Mouse (Mus musculus) forebrain, embryonic 11.5 days (tissue): Measurements from ENCODE around the gene Lyrm4. TPM values are rescaled to one million over a fixed set of nuclear protein-coding genes. Genes with fewer than 3 reads are reported as not detected.

Source experiments
- ATAC-seq: fragments of 200-750 bp; cut with Nextera tagmentation; replicated peaks from 2 replicates; pipeline ENCODE4 v1.8.0; 2017; ENCODE audit warnings: moderate TSS enrichment; ENCODE audit not compliant: low FRiP score
- DNase-seq: peaks from one replicate; pipeline ENCODE4 v3.0.0-alpha.2; 2017; ENCODE audit warnings: low spot score
- H3K27ac ChIP-seq: fragments of 300-500 bp; sonication (generic); 2 replicates; pipeline ENCODE4 v1.5.1; 2014; ENCODE audit warnings: low read depth, low read length
- H3K27me3 ChIP-seq: fragments of 300-500 bp; sonication (generic); 2 replicates; pipeline ENCODE4 v1.6.1; 2014; ENCODE audit warnings: mild to moderate bottlenecking, low read length, mixed read lengths; ENCODE audit not compliant: control insufficient read depth, insufficient read depth
- H3K36me3 ChIP-seq: fragments of 300-500 bp; sonication (generic); 2 replicates; pipeline ENCODE4 v1.6.1; 2014; ENCODE audit warnings: mild to moderate bottlenecking, low read length, moderate library complexity, mixed read lengths; ENCODE audit not compliant: control insufficient read depth, insufficient read depth
- H3K4me1 ChIP-seq: fragments of 300-500 bp; sonication (generic); replicated peaks from 2 replicates; pipeline ENCODE4 v1.6.1; 2014; ENCODE audit warnings: low read length, mixed read lengths; ENCODE audit not compliant: control insufficient read depth, insufficient read depth
- H3K4me2 ChIP-seq: fragments of 300-500 bp; sonication (generic); 2 replicates; pipeline ENCODE4 v1.6.1; 2014; ENCODE audit warnings: low read depth, mild to moderate bottlenecking, low read length, moderate library complexity, mixed read lengths; ENCODE audit not compliant: severe bottlenecking
- H3K4me3 ChIP-seq: fragments of 300-500 bp; sonication (generic); 2 replicates; pipeline ENCODE4 v1.5.1; 2014; ENCODE audit warnings: low read depth, low read length
- H3K9ac ChIP-seq: fragments of 300-500 bp; sonication (generic); 2 replicates; pipeline ENCODE4 v1.6.1; 2014; ENCODE audit warnings: low read length
- H3K9me3 ChIP-seq: fragments of 300-500 bp; sonication (generic); 2 replicates; pipeline ENCODE4 v1.6.1; 2016; ENCODE audit warnings: low read length, mixed read lengths; ENCODE audit not compliant: control insufficient read depth
- WGBS: fragments of 180-500 bp; shearing (Covaris S2); extraction: QIAGEN DNeasy Blood & Tissue Kit; methylation state at CpG from one replicate; pipeline ENCODE4 v1.1.7; 2014; 5-methylcytosine and 5-hydroxymethylcytosine counted together
- polyA plus RNA-seq: library from polyadenylated mRNA; unstranded; fragments of >200 nt; fragmentation: Nextera tagmentation; extraction: Ambion mirVana; gene quantifications from 2 replicates; pipeline ENCODE4 v1.2.1, GENCODE M21; 2014

Gene Lyrm4
- polyA plus RNA-seq, 1 experiment from 2014 or later = 25.8 TPM

DNA sequence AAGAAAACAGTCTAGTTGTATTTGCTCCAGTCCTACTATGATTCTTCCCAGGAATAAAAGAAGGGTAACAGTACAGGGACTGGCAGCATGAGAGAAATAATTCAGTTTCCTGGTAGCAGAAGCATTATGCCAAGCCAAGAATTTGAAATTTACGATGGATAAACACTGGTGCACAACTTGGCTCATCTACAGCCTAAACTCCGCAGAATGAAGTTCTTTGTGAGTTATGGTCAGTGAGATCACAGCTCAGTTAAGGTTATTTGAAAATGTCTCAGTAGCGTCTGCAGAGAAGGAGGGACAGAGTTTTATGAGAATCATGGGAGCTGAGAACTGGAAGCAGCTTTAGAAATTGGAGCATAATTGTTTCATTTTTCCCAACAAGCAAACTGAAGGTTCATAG lies 31.4 kb downstream of the Lyrm4 start:
- H3K27ac ChIP-seq = no peak overlapping the region
- ATAC-seq = no peak
- no peaks in the 10 kb centered on the region for H3K4me1 ChIP-seq
- no peaks in the 10 kb centered on the region for H3K27me3 ChIP-seq
- DNase-seq = no peak
- H3K4me3 ChIP-seq = no peak overlapping the region
- no peak overlapping the region for H3K4me2 ChIP-seq
- no peaks in the 10 kb centered on the region for H3K36me3 ChIP-seq
- WGBS = 91% methylated on average over 3 of the region's 3 CpGs
- no peaks in the 10 kb centered on the region for H3K9me3 ChIP-seq
- no peak overlapping the region for H3K9ac ChIP-seq

DNA sequence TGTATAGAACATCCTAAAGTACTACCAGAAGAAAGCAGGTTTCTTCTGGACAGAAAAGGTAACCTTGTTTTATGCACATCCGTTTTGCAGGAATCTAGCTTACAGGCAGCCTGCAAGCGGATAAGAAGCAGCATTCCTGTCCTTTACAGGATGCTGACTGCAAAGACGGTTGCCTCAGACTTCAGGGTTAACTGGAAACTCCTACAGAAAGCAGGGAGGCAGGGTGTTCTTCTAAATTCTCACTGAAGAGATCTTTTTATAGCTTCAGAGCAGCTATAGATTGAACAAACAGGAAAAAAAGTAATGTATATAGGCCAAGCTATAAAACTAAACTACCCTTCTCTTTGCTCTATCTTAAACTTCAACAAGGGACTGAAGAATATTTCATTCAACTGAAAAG lies 32.6 kb downstream of the Lyrm4 start:
- H3K27ac ChIP-seq = no peak overlapping the region
- DNase-seq (no peak), ATAC-seq (no peak)
- H3K4me3 ChIP-seq = no peak overlapping the region
- no peak overlapping the region for H3K9ac ChIP-seq
- H3K4me1 ChIP-seq = no peaks in the 10 kb centered on the region
- H3K9me3 ChIP-seq = no peaks in the 10 kb centered on the region
- H3K27me3 ChIP-seq = no peaks in the 10 kb centered on the region
- WGBS = 96% methylated on average over 3 of the region's 3 CpGs
- no peaks in the 10 kb centered on the region for H3K36me3 ChIP-seq
- no peak overlapping the region for H3K4me2 ChIP-seq

DNA sequence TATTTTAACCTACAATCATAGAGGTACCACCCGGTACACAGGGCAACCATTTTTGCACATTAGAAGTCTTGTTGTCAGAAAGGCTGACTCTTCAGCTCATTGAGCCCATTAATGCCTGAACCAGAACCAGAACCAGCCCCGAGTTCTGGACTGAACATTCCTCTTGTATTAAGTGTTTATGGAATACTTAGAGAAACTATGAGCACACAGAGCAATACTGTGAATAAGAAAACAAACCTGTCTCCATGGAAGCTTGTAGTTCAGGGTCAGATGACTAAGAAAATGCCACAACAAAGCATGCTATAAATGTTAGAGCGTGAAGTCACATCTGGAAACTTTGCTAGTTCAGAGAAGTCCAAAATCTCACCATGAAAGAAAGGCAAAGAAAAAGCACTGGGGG lies 35.7 kb downstream of the Lyrm4 start:
- ATAC-seq = no peak
- Histone ChIP-seq H3K9me3 (no peaks in the 10 kb centered on the region), H3K9ac (no peak overlapping the region), H3K36me3 (no peaks in the 10 kb centered on the region), H3K27ac (no peak overlapping the region), H3K4me3 (no peak overlapping the region), H3K4me1 (no peaks in the 10 kb centered on the region), H3K27me3 (no peaks in the 10 kb centered on the region), H3K4me2 (no peak overlapping the region)
- no peak for DNase-seq
- WGBS = 95% methylated on average over 3 of the region's 3 CpGs

DNA sequence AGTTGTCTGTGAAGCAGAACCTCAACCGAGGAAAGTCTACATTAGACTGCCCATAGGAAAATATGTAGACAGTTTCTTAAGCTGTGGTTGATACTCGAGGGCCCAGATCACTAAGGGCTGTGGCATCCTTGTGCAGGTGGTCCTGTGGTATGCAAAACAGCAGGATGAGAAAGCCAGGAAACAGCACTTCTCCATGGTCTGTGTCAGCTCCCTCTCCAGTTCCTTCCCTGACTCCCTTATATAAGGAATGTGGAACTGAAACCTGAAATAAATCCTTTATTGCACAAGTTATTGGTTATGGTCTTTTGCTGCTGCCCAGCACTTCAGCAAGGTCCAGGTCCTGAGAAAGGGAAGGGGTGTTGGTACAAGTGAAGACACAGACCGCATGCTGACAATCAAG lies 42.8 kb downstream of the Lyrm4 start:
- H3K27ac ChIP-seq = no peak overlapping the region
- H3K9me3 ChIP-seq = no peaks in the 10 kb centered on the region
- H3K27me3 ChIP-seq = no peaks in the 10 kb centered on the region
- DNase-seq (no peak), ATAC-seq (no peak)
- no peaks in the 10 kb centered on the region for H3K36me3 ChIP-seq
- H3K4me3 ChIP-seq = no peak overlapping the region
- no peaks in the 10 kb centered on the region for H3K4me1 ChIP-seq
- no peak overlapping the region for H3K9ac ChIP-seq
- H3K4me2 ChIP-seq = no peak overlapping the region
- WGBS = 78% methylated on average over 3 of the region's 3 CpGs

DNA sequence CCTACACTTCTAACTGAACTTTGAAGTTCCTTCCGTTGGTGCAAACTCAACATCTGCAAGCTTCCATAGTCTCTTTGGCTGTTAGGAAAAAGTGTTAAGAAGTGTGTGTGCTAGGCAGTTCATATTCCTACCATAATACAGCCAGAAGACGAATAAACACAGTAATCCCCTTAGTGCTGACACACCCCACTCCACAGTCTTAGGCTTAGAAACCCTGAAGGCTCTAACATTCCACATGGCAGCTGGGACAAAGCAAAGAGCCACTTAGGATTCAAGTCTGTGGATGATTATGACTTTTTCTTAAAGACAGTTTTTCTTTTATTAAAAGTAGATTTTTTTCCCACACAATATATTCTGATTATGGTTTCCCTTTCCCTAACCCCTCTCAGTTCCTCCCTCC lies 50.6 kb downstream of the Lyrm4 start:
- H3K4me1 ChIP-seq = no peaks in the 10 kb centered on the region
- H3K4me2 ChIP-seq = no peak overlapping the region
- 73% methylated on average over 2 of the region's 2 CpGs for WGBS
- no peaks in the 10 kb centered on the region for H3K27me3 ChIP-seq
- no peak for ATAC-seq
- no peak overlapping the region for H3K4me3 ChIP-seq
- no peak overlapping the region for H3K27ac ChIP-seq
- no peak overlapping the region for H3K9ac ChIP-seq
- H3K9me3 ChIP-seq = no peaks in the 10 kb centered on the region
- H3K36me3 ChIP-seq = no peaks in the 10 kb centered on the region
- DNase-seq = no peak

DNA sequence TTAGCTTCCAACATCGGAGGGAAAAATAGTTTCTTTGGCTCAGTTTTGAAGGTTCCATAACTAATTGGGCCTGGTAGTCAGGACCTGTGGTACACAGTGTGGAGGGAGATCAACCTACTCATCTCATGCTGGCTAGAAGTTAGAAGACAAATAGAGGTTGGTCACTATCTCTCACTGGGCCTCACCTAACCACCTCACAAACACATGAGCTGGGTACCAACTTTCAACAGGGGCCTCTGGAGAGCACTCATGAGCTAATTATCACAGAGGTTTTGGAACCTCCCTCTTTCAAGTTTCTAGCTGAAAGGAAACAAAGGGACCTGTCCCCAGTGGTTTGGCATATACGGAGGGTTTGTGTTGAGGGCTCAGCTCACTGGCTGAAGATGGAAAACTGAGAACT lies 59.8 kb downstream of the Lyrm4 start:
- Histone ChIP-seq H3K27ac (no peak overlapping the region), H3K9me3 (no peaks in the 10 kb centered on the region), H3K4me3 (no peak overlapping the region), H3K36me3 (no peaks in the 10 kb centered on the region), H3K9ac (no peak overlapping the region), H3K27me3 (no peaks in the 10 kb centered on the region), H3K4me2 (no peak overlapping the region), H3K4me1 (no peaks in the 10 kb centered on the region)
- DNase-seq = no peak
- no peak for ATAC-seq
- 78% methylated on average over 2 of the region's 2 CpGs for WGBS

DNA sequence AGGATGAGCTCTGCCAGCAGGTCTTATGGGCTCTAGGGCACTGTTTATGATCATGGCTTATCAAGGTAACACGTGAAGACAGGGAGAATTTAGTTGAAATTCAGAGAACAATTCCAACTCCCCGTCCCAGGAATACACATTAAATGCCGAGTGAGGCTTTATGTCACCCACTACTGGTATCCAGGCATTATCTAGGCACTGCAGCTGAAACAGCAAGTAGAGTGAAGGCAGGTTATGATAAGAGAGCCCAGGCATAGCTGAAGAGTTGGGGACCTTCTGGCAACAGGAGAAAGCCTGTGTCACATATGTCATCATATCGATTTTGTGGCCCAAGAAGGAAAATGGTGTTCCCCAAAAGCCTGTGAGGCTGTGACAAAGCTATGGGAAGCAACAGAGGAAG lies 60.4 kb downstream of the Lyrm4 start:
- H3K27ac ChIP-seq = no peak overlapping the region
- H3K4me2 ChIP-seq = no peak overlapping the region
- no peak overlapping the region for H3K9ac ChIP-seq
- 90% methylated on average over 4 of the region's 4 CpGs for WGBS
- no peak overlapping the region for H3K4me3 ChIP-seq
- H3K27me3 ChIP-seq = no peaks in the 10 kb centered on the region
- no peaks in the 10 kb centered on the region for H3K36me3 ChIP-seq
- no peaks in the 10 kb centered on the region for H3K4me1 ChIP-seq
- no peak for DNase-seq
- H3K9me3 ChIP-seq = no peaks in the 10 kb centered on the region
- ATAC-seq = no peak

DNA sequence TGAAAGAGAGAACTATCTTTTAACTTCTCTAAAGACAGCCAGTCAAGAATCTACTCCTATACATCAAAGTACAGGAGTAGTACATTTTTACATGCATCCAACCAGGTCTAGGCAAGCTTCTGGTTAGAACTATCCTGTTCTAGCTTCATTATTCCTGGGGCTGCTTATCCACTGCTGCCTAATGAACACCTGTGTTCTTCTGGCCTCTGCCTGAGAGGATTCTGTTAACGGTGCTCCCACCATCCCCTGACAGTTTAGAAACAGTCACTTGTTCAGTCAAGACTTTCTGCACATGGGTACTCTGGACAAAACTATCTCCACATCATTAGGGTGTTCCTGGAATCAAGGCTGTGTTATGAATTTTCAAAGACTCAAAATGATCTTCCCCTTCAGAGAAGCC lies 60.8 kb downstream of the Lyrm4 start:
- 97% methylated on average over 1 of the region's 1 CpGs for WGBS
- DNase-seq (no peak), ATAC-seq (no peak)

DNA sequence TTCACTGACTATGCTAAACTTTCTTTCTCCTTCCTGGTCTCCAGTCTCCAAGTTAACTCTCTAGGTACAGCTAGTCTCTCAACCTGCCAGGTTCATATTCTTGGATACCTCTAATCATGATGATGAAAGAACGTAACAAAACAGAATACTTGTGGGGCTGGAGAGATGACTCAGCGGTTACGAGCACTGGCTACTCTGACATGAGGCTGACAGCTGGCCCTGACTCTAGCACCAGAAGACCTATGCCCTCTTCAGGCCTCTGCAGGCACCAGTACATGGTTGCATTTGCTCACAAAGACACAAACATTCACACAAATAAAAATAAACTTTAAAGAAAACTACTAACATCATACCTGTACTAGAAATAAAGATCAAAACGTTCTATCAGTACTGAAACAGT lies 81.8 kb downstream of the Lyrm4 start:
- no peaks in the 10 kb centered on the region for H3K36me3 ChIP-seq
- no peaks in the 10 kb centered on the region for H3K4me1 ChIP-seq
- no peak overlapping the region for H3K27ac ChIP-seq
- H3K4me3 ChIP-seq = no peak overlapping the region
- no peaks in the 10 kb centered on the region for H3K27me3 ChIP-seq
- WGBS = 90% methylated on average over 4 of the region's 4 CpGs
- no peak for DNase-seq
- H3K4me2 ChIP-seq = no peak overlapping the region
- no peaks in the 10 kb centered on the region for H3K9me3 ChIP-seq
- no peak for ATAC-seq
- no peak overlapping the region for H3K9ac ChIP-seq

More for the DNA sequence above, 60.8 kb downstream of the Lyrm4 start:
- no peak overlapping the region for H3K4me3 ChIP-seq
- no peaks in the 10 kb centered on the region for H3K27me3 ChIP-seq
- no peak overlapping the region for H3K9ac ChIP-seq
- H3K27ac ChIP-seq = no peak overlapping the region
- no peak overlapping the region for H3K4me2 ChIP-seq
- no peaks in the 10 kb centered on the region for H3K4me1 ChIP-seq
- no peaks in the 10 kb centered on the region for H3K9me3 ChIP-seq
- H3K36me3 ChIP-seq = no peaks in the 10 kb centered on the region
